Comparison of ENCODE assay signal across 8 mouse cellular contexts in the genomic region with DNA sequence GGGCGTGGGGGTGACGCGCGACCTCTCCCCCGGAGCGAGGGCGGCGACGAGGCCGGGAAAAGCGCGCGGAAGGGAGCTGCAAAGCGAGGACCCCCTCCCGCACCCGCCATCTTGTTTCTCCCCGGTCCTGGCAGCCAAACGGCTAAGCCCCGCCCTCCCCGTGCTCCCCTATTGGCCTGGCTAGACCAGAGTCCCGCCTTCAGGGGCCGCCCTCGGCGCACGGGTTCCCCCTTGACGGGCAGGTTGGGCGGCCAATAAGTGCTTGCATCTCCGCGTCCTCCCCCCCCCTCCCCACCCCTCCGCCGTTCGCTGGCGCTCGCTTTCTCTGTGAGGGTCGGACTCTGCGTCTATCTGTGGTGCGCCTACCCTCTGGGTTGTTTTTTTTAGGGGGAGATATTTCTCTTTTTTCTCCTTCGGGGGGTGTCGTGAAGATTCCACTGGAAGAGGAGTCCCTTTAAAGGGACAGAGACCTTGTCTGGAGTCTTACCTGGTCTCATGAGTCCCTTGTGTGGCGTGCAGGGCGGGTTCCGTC. TPM values are rescaled to one million over a fixed set of nuclear protein-coding genes. Genes with fewer than 3 reads are reported as not detected.
DNase-seq lines count a peak whose midpoint lies in the region; ATAC-seq and TF ChIP-seq lines count a peak whose summit lies in the region.

No protein-coding gene starts in this region.

- TF ChIP-seq CTCF in olfactory bulb, adult 2 months (IDR thresholded peaks at IDR 0.05; ENCODE audit: insufficient read depth, low read depth, low read length), result no peak

- H3K9me3 ChIP-seq in lung, embryonic 15.5 days, result no peaks in the 10 kb centered on the region

- WGBS in lung, embryonic 15.5 days, result under 1% methylated on average over 29 of the region's 42 CpGs
- WGBS in olfactory bulb, adult 2 months, result 1% methylated on average over 34 of the region's 42 CpGs

- peak overlapping the region; percentile 98 for H3K27ac ChIP-seq in lung, embryonic 15.5 days
- peak overlapping the region; percentile 50; the same call in 1 of the 2 replicates for H3K27ac ChIP-seq in olfactory bulb, adult 2 months (ENCODE audit: insufficient read depth, low read depth, low read length)

- H3K4me1 ChIP-seq in lung, embryonic 15.5 days, result peaks cover 29% of the 10 kb centered on the region
- H3K4me1 ChIP-seq in olfactory bulb, adult 2 months (ENCODE audit: control insufficient read depth, insufficient read depth, low read length), result peaks cover 14% of the 10 kb centered on the region

- peak overlapping the region; percentile 99 for H3K9ac ChIP-seq in lung, embryonic 15.5 days

- peak; percentile 94 to 95 for ATAC-seq in hematopoietic stem cell, adult 5-6 weeks (replicated peaks in 1 of 2; ENCODE audit: insufficient read depth in 1 of 2, low FRiP score in 2 of 2, low TSS enrichment in 1 of 2, low read depth in 1 of 2, poor library complexity in 2 of 2, severe bottlenecking in 2 of 2)
- ATAC-seq in lung, embryonic 15.5 days (ENCODE audit: borderline replicate concordance, extremely low read depth, low FRiP score, low TSS enrichment), result peak; percentile 98

- peak; percentile 67 for TF ChIP-seq POLR2A in olfactory bulb, adult 2 months (IDR thresholded peaks at IDR 0.05; ENCODE audit: insufficient read depth, low read depth, low read length)

- peak overlapping the region; percentile 96 for H3K4me2 ChIP-seq in lung, embryonic 15.5 days

- H3K4me3 ChIP-seq in lung, embryonic 15.5 days, result peak overlapping the region; percentile 89
- peak overlapping the region; percentile 97 for H3K4me3 ChIP-seq in olfactory bulb, adult 2 months (ENCODE audit: insufficient read depth, low read depth, low read length)

- peak; percentile 99 for DNase-seq in MN1 (ENCODE audit: low spot score)
- DNase-seq in cerebellum, adult 8-10 months, result peak; percentile 99
- peak; percentile 99 for DNase-seq in forelimb bud, embryonic 11.5 days (ENCODE audit: low read depth, low spot score)
- peak; percentile 89 for DNase-seq in layer of hippocampus, adult 9-10 months (ENCODE audit: low spot score)
- peak; percentile 99 for DNase-seq in thymus, adult 18-20 months

- no peaks in the 10 kb centered on the region for H3K27me3 ChIP-seq in lung, embryonic 15.5 days

- peaks cover 9% of the 10 kb centered on the region for H3K36me3 ChIP-seq in lung, embryonic 15.5 days

RNA-seq across cellular contexts. Expression of a gene that starts 0.7 kb away (rescaled TPM):
- 7.5 and 13.2 TPM in 2 replicates for total RNA-seq in hematopoietic stem cell, adult 5-6 weeks (2017)
- polyA plus RNA-seq in lung, embryonic 15.5 days (2015; fragmentation: Nextera tagmentation; extraction: Ambion mirVana), result 10.3 and 12.9 TPM in 2 replicates
- not detected in 2 replicates for polyA plus RNA-seq in olfactory bulb, adult 2 months (2012; ENCODE audit: insufficient read depth, insufficient read length, low replicate concordance, missing spikeins)

RNA-seq across cellular contexts. Expression of a gene that starts 32.4 kb away (rescaled TPM):
- 5.6 and 9.4 TPM in 2 replicates for total RNA-seq in hematopoietic stem cell, adult 5-6 weeks (2017)
- polyA plus RNA-seq in lung, embryonic 15.5 days (2015; fragmentation: Nextera tagmentation; extraction: Ambion mirVana), result 75.2 and 76.2 TPM in 2 replicates
- not detected in 2 replicates for polyA plus RNA-seq in olfactory bulb, adult 2 months (2012; ENCODE audit: insufficient read depth, insufficient read length, low replicate concordance, missing spikeins)

RNA-seq across cellular contexts. Expression of a gene that starts 56.7 kb away (rescaled TPM):
- 0.13 and 0.25 TPM in 2 replicates for total RNA-seq in hematopoietic stem cell, adult 5-6 weeks (2017)
- not detected in 2 replicates for polyA plus RNA-seq in lung, embryonic 15.5 days (2015; fragmentation: Nextera tagmentation; extraction: Ambion mirVana)
- polyA plus RNA-seq in olfactory bulb, adult 2 months (2012; ENCODE audit: insufficient read depth, insufficient read length, low replicate concordance, missing spikeins), result not detected in 2 replicates

Comparison
In these comparisons a context has a peak if more than half of its experiments do, and no peak if none do; other contexts are left out.
1. Peak in every context shown above with its lines: DNase-seq, ATAC-seq, H3K4me3 ChIP-seq and H3K27ac ChIP-seq.
2. RNA of a gene that starts 0.7 kb away (polyA plus RNA-seq): 10.3 to 12.9 TPM in lung, embryonic 15.5 days; not detected in olfactory bulb, adult 2 months; every median in the first group is over 10 times any median in the second.
3. RNA of a gene that starts 32.4 kb away (polyA plus RNA-seq): 75.2 to 76.2 TPM in lung, embryonic 15.5 days; not detected in olfactory bulb, adult 2 months; every median in the first group is over 10 times any median in the second.